18 mouse cellular contexts compared by ENCODE assay signal in genomic region chr8:107158890-107159289, GRCm38 (mm10). TPM values are rescaled to one million over a fixed set of nuclear protein-coding genes. Genes with fewer than 3 reads are reported as not detected.
DNase-seq lines count a peak whose midpoint lies in the region; ATAC-seq and TF ChIP-seq lines count a peak whose summit lies in the region.
"Had no signal": no experiment of that assay in that cellular context is flagged by ENCODE, and none has a peak within 500 bp of the region (broad histone marks: within the 10 kb centered on the region; RNA-seq: fewer than 3 reads in every experiment).

No protein-coding gene starts in this region.

- H3K27me3 ChIP-seq in heart, adult 2 months (ENCODE audit: control insufficient read depth, insufficient read depth, low read length) = no peaks in the 10 kb centered on the region
- H3K27me3 ChIP-seq in lung, postnatal 0 days (replicated peaks; ENCODE audit: insufficient read depth, low read length) = no peaks in the 10 kb centered on the region
- no peaks in the 10 kb centered on the region for H3K27me3 ChIP-seq in kidney, embryonic 16.5 days (ENCODE audit: insufficient read depth, low read length)
- H3K27me3 ChIP-seq: CH12.LX; heart, embryonic 12.5 days; hindbrain, embryonic 12.5 days; Patski had no signal

- H3K27ac ChIP-seq in heart, adult 2 months = peak overlapping the region; percentile 7; the same call in 1 of the 2 replicates
- H3K27ac ChIP-seq in lung, postnatal 0 days (ENCODE audit: low read length) = no peak overlapping the region
- no peak overlapping the region for H3K27ac ChIP-seq in kidney, embryonic 16.5 days (ENCODE audit: low read length)
- H3K27ac ChIP-seq: embryonic facial prominence, embryonic 10.5 days; hindbrain, embryonic 12.5 days had no signal

- peak; percentile 65; the same call in 1 of the 2 replicates for ATAC-seq in lung, postnatal 0 days
- no peak for ATAC-seq in kidney, embryonic 16.5 days (ENCODE audit: low FRiP score, low TSS enrichment)
- ATAC-seq: activated CD4-positive, CD25-positive, alpha-beta regulatory T cell, adult 4 months; forebrain, embryonic 14.5 days; hindbrain, embryonic 16.5 days; Patski had no signal

- H3K9ac ChIP-seq in heart, adult 2 months (ENCODE audit: low read depth, low read length) = no peak overlapping the region
- H3K9ac ChIP-seq in lung, postnatal 0 days (replicated peaks; ENCODE audit: low read depth) = no peak overlapping the region
- no peak overlapping the region for H3K9ac ChIP-seq in kidney, embryonic 16.5 days (replicated peaks; ENCODE audit: low read length)
- H3K9ac ChIP-seq: hindbrain, embryonic 12.5 days had no signal

- no peak for TF ChIP-seq EP300 in heart, adult 2 months (IDR thresholded peaks at IDR 0.05; ENCODE audit: insufficient read depth, low read depth, low read length)
- TF ChIP-seq EP300 in lung, postnatal 0 days (IDR thresholded peaks at IDR 0.05) = peak; percentile 31; the same call in 1 of the 2 replicates

- no peak for DNase-seq in heart, adult 2 months
- DNase-seq in heart, postnatal 14 days = no peak
- DNase-seq in lung, adult 18-20 months = peak; percentile 70 to 73
- peak; percentile 43 for DNase-seq in lung, postnatal 0 days (ENCODE audit: low spot score)
- DNase-seq in lung, postnatal 36 days = peak; percentile 81
- DNase-seq: adrenal gland, postnatal 14 days; cerebellum, adult 18-20 months; gastrocnemius, postnatal 36 days; heart, postnatal 4 days had no signal

- TF ChIP-seq CTCF in heart, adult 2 months (IDR thresholded peaks at IDR 0.05) = no peak
- TF ChIP-seq CTCF in lung, postnatal 0 days (IDR thresholded peaks at IDR 0.05) = no peak

- intact Hi-C loops in heart, adult 2 months (cut with DNase I) = no loop called here
- intact Hi-C loops in heart, postnatal 14 days (cut with DNase I) = no loop called here

- no peak overlapping the region for H3K4me3 ChIP-seq in heart, adult 2 months
- H3K4me3 ChIP-seq in lung, postnatal 0 days (ENCODE audit: low read depth, low read length) = no peak overlapping the region
- H3K4me3 ChIP-seq in kidney, embryonic 16.5 days (ENCODE audit: low read length) = no peak overlapping the region
- H3K4me3 ChIP-seq: embryonic facial prominence, embryonic 10.5 days; heart, embryonic 12.5 days; hindbrain, embryonic 12.5 days had no signal

- H3K79me2 ChIP-seq in heart, adult 2 months (replicated peaks; ENCODE audit: control insufficient read depth, insufficient read depth, low read length) = peaks cover 1% of the 10 kb centered on the region; the same call in 1 of the 2 replicates

- H3K36me3 ChIP-seq in heart, adult 2 months (ENCODE audit: control insufficient read depth, insufficient read depth, low read length) = peaks cover 14% of the 10 kb centered on the region
- H3K36me3 ChIP-seq in lung, postnatal 0 days (ENCODE audit: insufficient read depth, low read length) = 0 out of 2 replicates have a peak, but pooled peaks cover under 1% of the 10 kb centered on the region
- peaks cover 34% of the 10 kb centered on the region for H3K36me3 ChIP-seq in kidney, embryonic 16.5 days (ENCODE audit: insufficient read depth, low read length)

- no peak overlapping the region for H3K4me2 ChIP-seq in lung, postnatal 0 days (replicated peaks; ENCODE audit: low read depth, low read length)
- no peak overlapping the region for H3K4me2 ChIP-seq in kidney, embryonic 16.5 days (replicated peaks; ENCODE audit: low read depth, low read length)
- H3K4me2 ChIP-seq: heart, embryonic 12.5 days; hindbrain, embryonic 12.5 days had no signal

- no peak for TF ChIP-seq POLR2A in heart, adult 2 months (IDR thresholded peaks at IDR 0.05; ENCODE audit: insufficient read depth, low read depth, low read length)

- H3K4me1 ChIP-seq in heart, adult 2 months (ENCODE audit: control insufficient read depth, insufficient read depth, low read length) = peaks cover 4% of the 10 kb centered on the region; the same call in 1 of the 2 replicates
- H3K4me1 ChIP-seq in lung, postnatal 0 days (ENCODE audit: insufficient read depth, low read depth, low read length) = peaks cover 5% of the 10 kb centered on the region; the same call in 1 of the 2 replicates
- no peaks in the 10 kb centered on the region for H3K4me1 ChIP-seq in kidney, embryonic 16.5 days (ENCODE audit: insufficient read depth, low read length)
- H3K4me1 ChIP-seq: embryonic facial prominence, embryonic 10.5 days; hindbrain, embryonic 12.5 days had no signal

- H3K9me3 ChIP-seq in lung, postnatal 0 days (ENCODE audit: low read length) = no peaks in the 10 kb centered on the region
- H3K9me3 ChIP-seq in kidney, embryonic 16.5 days (ENCODE audit: low read length) = no peaks in the 10 kb centered on the region
- H3K9me3 ChIP-seq: embryonic facial prominence, embryonic 10.5 days; heart, embryonic 12.5 days; hindbrain, embryonic 12.5 days had no signal

RNA-seq across cellular contexts. Expression of gene Cyb5b, which starts 8.4 kb away (rescaled TPM):
- 10 to 100 TPM; 38.8 to 41.1 TPM for total RNA-seq in heart, adult 2 months (2021)
- polyA plus RNA-seq in heart, adult 2 months (2012; rRNA removed) = 33.2 and 50.8 TPM in 2 replicates
- 10 to 100 TPM; 35.0 to 39.5 TPM for total RNA-seq in heart, postnatal 14 days (2021)
- 58.4 and 63.1 TPM in 2 replicates for polyA plus RNA-seq in lung, postnatal 0 days (2015; fragmentation: Nextera tagmentation; extraction: Ambion mirVana)
- polyA plus RNA-seq in kidney, embryonic 16.5 days (2015; fragmentation: Nextera tagmentation; extraction: Ambion mirVana) = 138 and 144 TPM in 2 replicates

Comparison
In these comparisons a context has a peak if more than half of its experiments do, and no peak if none do; other contexts are left out.
1. DNase-seq: peak in lung, adult 18-20 months (2 of 2), lung, postnatal 0 days (single experiment) and lung, postnatal 36 days (single experiment); none in heart, adult 2 months (0 of 2) and heart, postnatal 14 days (0 of 2).